Mouse (Mus musculus): ENCODE data around the gene Ccn2. TPM values are rescaled to one million over a fixed set of nuclear protein-coding genes. Genes with fewer than 3 reads are reported as not detected.
A peak's percentile ranks its signal among the peaks of the same experiment; 100 is the strongest.
"Not testable (repeated sequence)": the region's sequence is repeated elsewhere in the genome, so short reads cannot be mapped to it uniquely, and the experiment has no call there.

Gene Ccn2
- total RNA-seq, 4 experiments from 2014 or later: 9.8 to 18.3 (median 10.7) TPM

- no peak for DNase-seq (ENCODE audit: low spot score in 2 of 2)
These were observed 7.8 kb downstream of the Ccn2 start for GRCm38 (mm10) chr10:24603035-24603434.

- DNase-seq (ENCODE audit: low spot score in 2 of 2): no peak
These were observed 8.5 kb downstream of the Ccn2 start for GRCm38 (mm10) chr10:24603727-24604126.

DNA sequence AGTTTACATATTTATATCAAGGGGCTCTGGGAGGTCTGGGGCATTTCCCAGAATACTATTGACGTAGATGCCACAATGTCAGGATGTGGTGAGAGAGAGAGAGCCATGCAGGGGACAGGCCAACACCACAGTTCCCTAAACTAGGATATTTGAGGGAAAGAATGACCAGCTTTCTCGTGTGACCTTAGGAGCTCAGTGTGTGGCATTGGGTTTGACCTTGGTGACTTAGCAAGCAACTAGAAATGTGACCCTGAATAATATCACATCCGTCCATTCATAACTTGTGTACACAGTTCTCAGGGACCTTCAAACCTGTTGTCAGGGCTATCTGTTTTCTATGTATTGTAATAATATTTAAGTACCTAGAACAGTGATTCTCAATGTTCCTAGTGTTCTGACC lies 13.9 kb downstream of the Ccn2 start:
- DNase-seq (ENCODE audit: low spot score in 2 of 2): no peak

GRCm38 (mm10) chr10:24609766-24610165 lies 14.5 kb downstream of the Ccn2 start:
- DNase-seq (ENCODE audit: low spot score in 2 of 2): no peak

DNA sequence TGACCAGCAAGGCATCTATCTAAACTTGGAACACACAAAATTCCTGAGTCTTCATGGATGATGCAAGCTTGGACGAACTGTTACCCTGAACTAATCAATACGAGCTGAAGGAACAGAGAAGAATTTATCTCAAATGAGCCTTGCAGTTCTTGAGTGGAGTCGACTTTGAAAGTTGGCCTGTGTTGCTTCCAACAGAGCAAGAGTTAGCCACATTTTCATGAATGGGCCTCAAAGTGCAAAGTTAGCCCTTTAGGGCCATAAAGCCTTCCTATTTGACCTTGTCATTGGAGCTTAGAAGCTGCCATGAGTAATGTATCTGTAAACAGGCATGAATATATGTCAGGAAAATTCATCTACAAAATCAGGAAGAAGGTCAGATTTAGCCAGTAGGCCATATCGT lies 19.5 kb downstream of the Ccn2 start:
- no peak for DNase-seq (ENCODE audit: low spot score in 2 of 2)

GRCm38 (mm10) chr10:24615799-24616198 lies 20.6 kb downstream of the Ccn2 start:
- DNase-seq (ENCODE audit: low spot score in 2 of 2): no peak

DNA sequence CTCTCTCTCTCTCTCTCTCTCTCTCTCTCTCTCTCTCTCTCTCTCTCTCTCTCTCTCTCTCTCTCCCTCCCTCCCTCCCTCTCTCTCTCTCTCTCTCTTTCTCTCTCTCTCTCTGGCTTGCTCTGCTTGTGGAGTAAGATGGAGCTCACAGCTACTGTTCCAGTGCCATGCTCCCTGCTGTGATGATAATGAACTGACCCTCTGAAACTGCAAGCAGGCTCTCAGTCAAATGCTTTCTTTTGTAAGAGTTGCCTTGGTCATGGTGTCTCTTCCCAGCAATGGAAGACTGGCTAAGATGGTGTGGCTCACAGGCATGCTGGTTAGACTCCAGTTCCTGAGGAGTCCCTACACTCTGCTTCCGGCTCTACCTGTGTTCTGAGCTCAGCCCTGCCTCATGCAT lies 21.3 kb downstream of the Ccn2 start:
- DNase-seq (ENCODE audit: low spot score in 2 of 2): not testable (repeated sequence)

DNA sequence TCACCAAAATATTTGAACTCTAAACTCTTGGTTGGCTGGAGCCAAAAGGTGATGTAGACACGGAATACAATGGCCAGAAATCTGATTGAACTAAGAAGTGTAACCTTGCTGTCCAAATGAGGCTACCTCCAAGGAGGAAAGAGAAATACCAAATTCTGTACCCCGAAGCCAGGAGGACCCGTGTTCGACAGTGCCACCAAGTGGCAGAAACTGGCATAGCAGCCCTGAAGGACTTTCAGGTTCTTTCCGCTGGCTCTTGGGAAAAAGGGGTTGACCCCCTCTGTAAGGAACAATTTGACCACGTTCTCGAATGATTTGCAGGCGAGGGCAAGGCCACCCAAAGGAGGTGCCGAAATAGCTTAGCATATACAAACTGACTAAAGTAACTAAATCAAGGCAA lies 26.3 kb downstream of the Ccn2 start:
- DNase-seq (ENCODE audit: low spot score in 2 of 2): peak in 1 of 2 experiments; percentile 47

DNA sequence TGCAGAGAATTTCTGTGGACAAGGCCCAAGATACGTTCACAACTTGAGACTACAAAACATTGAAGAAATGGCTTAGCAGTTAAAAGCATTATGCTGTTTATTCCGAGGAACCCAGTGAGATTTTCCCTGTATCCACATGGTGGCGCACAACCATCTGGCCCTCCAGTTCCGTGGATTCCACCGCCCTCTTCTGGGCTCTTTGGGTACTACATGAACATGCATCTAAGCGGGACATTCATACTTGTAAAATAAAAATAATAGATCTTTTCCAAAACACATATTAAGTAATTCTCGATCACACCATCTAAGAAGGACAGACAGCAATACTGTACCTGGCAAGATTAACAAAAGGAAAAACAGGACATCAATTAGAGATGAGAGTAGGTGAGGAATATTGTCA lies 27.3 kb downstream of the Ccn2 start:
- peak; percentile 18 to 58 for DNase-seq (ENCODE audit: low spot score in 2 of 2)

- DNase-seq (ENCODE audit: low spot score in 2 of 2): peak; percentile 41 to 90
These were observed 29.9 kb downstream of the Ccn2 start for GRCm38 (mm10) chr10:24625060-24625701.

DNA sequence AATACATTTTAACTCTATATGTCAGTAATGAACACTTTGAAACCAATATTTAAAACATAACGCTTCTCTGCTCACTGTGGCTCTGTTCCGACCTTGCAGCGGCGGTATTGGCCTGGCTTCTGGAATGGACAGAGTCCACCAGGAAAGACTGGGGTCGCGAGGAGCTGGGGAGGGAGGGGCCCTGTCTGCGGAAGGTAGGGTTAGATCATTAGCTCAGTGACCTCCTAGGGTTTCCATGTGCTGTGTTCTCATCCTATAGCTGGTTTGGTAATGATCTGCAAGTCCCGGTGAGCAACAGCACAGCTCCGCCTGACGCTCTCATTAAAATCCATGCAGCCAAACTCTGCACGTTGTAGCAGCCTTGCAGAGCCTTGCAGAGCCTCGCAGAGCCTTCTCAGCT lies 32.0 kb downstream of the Ccn2 start:
- DNase-seq (ENCODE audit: low spot score in 2 of 2): no peak

GRCm38 (mm10) chr10:24628466-24628865 lies 33.2 kb downstream of the Ccn2 start:
- no peak for DNase-seq (ENCODE audit: low spot score in 2 of 2)

DNA sequence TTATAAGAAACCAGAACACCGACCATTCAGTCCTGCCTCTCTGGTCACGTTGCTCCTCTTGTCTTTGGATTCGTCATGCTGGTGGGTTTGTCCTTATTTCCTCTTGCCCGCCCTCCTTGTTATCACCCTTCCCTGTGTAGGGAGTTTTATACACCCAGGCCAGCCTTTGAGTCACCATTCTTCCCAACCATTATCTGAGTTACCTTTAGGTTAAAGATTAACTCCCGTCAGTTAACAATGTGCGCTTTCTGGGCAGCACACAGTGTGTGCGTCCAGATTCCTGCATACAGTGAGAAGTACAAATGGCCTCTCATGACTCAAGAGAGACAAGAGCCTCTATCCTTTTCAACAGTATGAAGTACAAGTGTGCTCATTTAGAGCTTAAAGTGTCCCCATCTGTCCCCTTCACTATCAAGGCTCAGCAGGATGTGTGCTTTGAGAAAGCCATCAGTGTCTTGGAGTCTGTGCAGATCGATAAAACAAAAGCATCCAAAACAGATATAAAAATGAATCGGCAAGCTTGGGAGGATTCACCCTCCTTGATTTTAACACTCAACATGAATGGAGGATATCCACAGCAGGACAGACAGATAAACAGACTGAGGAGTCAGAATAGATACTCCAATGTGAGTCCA lies 34.0 kb downstream of the Ccn2 start:
- DNase-seq (ENCODE audit: low spot score in 2 of 2): no peak

DNA sequence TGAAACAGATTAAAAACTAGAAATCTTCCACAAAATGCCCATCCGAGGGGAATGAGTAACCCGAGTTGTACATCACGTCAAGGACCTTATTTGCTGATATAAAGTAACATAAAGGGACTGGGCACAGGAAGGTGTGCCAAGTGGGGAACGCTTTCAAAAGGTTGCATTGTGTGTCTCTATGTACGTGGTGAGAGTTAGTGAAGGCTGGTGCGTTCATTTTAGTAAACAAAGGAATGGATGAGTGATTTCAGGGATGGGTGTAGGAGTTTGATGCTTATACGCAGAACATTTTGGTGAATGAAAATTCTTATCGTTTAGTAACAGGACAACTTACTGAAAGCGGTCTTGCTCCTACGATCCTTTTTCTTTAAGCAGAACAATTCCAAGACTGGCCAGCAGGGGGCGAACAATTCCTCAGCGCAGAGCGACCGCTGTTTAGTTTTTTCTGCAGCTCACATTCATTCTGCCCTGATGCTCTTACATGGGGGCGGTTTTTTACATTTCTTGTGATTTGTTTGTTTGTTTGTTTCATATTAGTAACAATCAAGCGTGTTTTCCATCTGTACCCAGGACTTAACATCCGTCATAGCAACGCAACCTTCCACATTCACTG lies 35.3 kb downstream of the Ccn2 start:
- peak; percentile 33 to 76 for DNase-seq (ENCODE audit: low spot score in 2 of 2)

GRCm38 (mm10) chr10:24631122-24631521 lies 35.9 kb downstream of the Ccn2 start:
- no peak for DNase-seq (ENCODE audit: low spot score in 2 of 2)

DNA sequence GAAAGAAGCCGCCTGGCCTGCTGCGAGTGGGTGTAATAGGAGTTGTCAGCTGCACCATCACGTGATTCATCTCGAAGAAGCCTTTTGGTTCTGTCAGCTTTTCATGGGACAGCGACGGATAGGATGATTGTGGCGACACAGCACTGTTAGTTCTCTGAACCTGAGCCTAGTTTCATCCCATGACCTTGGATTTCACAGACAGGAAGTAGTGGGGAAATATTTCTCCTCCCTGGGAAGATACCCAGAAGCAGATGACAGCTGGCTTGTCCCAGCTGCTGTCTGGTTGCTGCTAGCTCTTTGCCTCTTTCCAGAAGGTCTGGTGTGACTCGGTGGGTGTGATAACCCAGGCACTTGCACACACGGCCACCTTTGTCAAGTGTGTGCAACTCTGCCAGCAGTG lies 39.0 kb downstream of the Ccn2 start:
- DNase-seq (ENCODE audit: low spot score in 2 of 2): no peak

GRCm38 (mm10) chr10:24635331-24635815 lies 40.1 kb downstream of the Ccn2 start:
- DNase-seq (ENCODE audit: low spot score in 2 of 2): no peak

- no peak for DNase-seq (ENCODE audit: low spot score in 2 of 2)
These were observed 40.6 kb downstream of the Ccn2 start for GRCm38 (mm10) chr10:24635884-24636283.

- DNase-seq (ENCODE audit: low spot score in 2 of 2): no peak
These were observed 41.7 kb downstream of the Ccn2 start for GRCm38 (mm10) chr10:24636986-24637385.

GRCm38 (mm10) chr10:24638306-24639070 lies 43.2 kb downstream of the Ccn2 start:
- DNase-seq (ENCODE audit: low spot score in 2 of 2): no peak

GRCm38 (mm10) chr10:24639596-24639995 lies 44.4 kb downstream of the Ccn2 start:
- DNase-seq (ENCODE audit: low spot score in 2 of 2): no peak
